Mouse (Mus musculus) urinary bladder, adult 18-20 months (tissue): ENCODE results near the gene Eif4ebp2.

Experiments
- DNase-seq, 2 experiments: peaks; one replicate each; pipeline ENCODE4 v3.0.0; 2022; ENCODE audit warnings: low spot score in 2 of 2, mixed read lengths in 2 of 2

Gene Eif4ebp2

DNA sequence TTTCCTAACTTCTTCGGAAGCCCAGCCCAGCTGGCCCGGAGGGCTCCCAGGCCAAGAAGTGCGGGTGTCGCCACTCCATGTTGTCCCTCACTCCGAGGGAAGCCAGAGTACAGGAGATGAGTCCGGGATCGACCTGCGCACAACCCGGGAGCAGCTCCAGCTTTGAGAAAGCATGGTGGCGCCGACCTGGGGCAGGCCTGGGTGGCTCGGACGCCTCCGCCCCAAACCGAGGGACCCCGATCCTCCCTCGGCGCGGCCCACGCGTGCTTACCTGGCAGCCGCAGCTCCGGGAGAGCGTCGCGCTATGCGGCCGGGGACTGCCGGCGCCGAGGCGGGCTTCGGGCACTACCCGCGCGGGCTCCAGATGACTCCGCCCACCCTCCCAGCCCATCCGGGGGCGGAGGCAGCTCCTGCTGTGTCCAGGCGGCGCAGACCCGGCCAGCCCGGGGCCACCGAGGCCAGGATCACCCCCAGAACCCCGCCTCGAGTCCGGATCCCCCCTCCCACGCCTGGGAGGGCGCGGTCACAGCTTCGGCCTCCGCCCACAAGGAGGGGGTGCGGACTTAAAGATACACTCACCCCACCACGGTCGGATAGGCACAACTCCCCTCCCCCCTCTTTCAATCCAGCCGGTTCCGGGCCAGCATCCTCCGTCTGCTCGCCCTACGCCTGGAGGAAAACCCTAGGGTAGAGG, 69.3 kb downstream of the Eif4ebp2 start, which contains the start of gene Pald1:
TSS of gene Pald1 (minus strand) at position 510 of the 694 bp plus-strand sequence.
- peak; percentile 52 to 63 for DNase-seq

- peak in 1 of 2 experiments; percentile 11 for DNase-seq
Observed at GRCm38 (mm10) chr10:61382281-61382731, 70.2 kb downstream of the Eif4ebp2 start.

DNA sequence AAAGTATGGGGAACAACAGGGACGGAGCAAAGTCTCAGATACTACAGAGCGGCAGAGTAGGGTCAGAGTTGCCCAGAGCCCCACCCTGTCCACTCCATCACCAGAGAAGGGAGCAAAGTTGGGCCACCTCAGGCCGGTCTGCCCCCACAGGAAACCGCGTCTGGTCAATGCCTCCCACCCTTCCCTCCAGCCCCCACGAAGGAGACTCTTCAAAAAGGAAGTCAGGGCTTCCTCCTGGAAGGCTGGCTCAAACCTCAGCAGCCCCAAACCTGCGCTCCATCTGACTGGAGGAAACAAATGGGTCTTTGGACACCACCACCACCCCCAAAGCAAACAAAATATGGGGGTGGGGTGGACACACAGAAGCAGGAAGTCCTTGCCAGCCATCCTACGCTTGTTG, 70.6 kb downstream of the Eif4ebp2 start:
- DNase-seq, result no peak

DNA sequence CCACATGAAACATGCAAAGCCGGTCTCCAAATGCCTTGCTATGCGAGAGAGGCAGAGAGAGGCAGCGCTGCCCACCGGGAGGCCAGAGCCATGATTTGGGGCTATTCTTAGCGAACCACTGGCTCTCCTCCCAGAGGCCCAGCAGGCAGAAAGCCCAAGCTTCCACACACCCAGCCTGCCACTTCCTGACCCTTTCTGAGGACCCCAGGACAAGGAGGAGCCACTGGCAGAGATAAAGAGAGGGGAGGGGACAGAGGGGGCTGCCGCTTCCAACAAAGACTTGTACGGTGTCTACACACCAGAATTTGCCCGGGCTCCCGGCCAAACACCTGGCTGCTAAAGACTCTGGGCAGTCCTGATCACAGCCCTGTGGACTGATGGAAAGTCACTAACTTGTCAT, 72.3 kb downstream of the Eif4ebp2 start:
- DNase-seq, result no peak

DNA sequence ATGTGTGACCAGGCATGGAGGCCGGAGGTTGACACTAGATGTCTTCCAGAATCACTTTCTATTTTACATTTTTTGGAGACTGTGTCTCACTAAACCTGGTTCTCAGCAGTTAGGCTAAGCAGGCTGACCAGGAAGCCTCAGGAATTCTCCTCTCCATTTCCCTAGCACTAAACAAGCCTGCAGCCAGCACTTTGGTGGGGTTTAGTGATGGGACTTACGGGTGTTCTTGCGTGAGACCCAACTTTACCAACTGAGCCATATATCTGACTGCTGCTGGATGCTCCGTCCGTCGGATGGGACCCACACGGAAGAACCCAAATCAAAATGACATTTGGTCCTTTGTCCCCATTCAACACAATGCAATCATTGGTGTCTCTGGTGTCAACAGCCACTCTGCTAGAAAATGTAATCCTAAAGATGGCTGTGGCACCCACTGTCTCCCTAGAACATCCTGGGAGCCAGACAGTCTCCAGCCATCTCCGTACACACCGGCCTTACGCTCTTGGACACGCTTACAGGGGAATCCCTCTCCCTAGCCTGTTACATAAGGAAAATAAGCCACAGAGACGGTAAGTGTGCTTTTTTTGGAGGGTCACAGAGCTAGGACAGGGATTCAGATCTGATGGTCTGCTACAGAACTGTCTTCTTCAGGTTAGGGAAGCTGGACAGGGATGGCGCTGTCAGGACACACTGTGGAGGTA, 73.0 kb downstream of the Eif4ebp2 start:
- DNase-seq, result no peak

DNA sequence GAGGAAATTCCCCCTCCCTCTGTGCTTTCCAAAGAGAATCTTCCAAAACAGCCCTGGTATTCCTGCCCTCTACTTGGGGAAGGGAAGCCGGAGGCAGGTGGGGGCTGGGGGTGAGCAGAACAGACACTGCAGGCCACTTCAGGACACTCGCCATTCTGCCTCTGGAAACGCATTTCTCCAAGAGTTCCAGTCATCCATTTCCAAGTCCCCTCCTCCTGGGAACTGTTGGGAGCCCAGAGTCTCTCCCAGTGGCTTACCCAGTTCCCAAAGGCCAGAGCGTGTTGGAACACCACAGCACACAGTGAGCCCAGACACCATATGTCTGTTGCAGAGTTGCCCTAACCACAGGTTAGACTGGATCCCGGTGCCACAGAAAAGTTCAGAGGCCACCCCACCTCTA, 73.8 kb downstream of the Eif4ebp2 start:
- no peak for DNase-seq
